11 mouse cellular contexts compared by ENCODE assay signal in the genomic region with DNA sequence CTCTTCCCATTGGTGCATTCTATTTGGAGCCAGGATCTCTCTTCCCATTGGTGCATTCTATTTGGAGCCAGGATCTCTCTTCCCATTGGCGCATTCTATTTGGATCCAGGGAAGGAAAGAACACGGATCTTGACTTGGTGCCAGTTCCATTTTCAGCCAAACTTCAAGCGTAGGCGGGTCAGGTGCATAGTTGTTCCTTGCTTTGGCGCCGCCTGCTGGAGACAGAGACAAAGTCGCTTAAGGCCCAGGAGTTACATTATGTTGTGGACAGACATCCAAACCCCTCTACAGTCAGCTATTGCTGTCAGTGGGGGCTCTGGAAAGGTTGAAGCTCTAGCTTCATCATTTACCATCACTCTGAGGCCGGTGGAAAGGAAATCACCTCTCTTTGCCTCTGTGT. TPM values are rescaled to one million over a fixed set of nuclear protein-coding genes. Genes with fewer than 3 reads are reported as not detected.
A peak's percentile ranks its signal among the peaks of the same experiment; 100 is the strongest.
DNase-seq lines count a peak whose midpoint lies in the region; ATAC-seq lines count a peak whose summit lies in the region.
"Had no signal": no experiment of that assay in that cellular context is flagged by ENCODE, and none has a peak within 500 bp of the region (broad histone marks: within the 10 kb centered on the region; RNA-seq: fewer than 3 reads in every experiment).

No protein-coding gene starts in this region.

- H3K27ac ChIP-seq in heart, embryonic 11.5 days (ENCODE audit: low read depth, low read length), result no peak overlapping the region
- no peak overlapping the region for H3K27ac ChIP-seq in hindbrain, embryonic 11.5 days (ENCODE audit: low read depth, low read length)
- H3K27ac ChIP-seq: embryonic facial prominence, embryonic 13.5 days; heart, embryonic 15.5 days had no signal

- no peak overlapping the region for H3K9ac ChIP-seq in heart, embryonic 11.5 days (ENCODE audit: low read depth, low read length)
- H3K9ac ChIP-seq in hindbrain, embryonic 11.5 days (ENCODE audit: low read depth, low read length), result no peak overlapping the region
- H3K9ac ChIP-seq: embryonic facial prominence, embryonic 13.5 days; heart, embryonic 15.5 days had no signal

- no peaks in the 10 kb centered on the region for H3K27me3 ChIP-seq in heart, embryonic 11.5 days (ENCODE audit: control insufficient read depth, insufficient read depth, low read length)
- H3K27me3 ChIP-seq in hindbrain, embryonic 11.5 days (ENCODE audit: control insufficient read depth, insufficient read depth, low read length), result no peaks in the 10 kb centered on the region

- 73% methylated on average over 8 of the region's 8 CpGs for WGBS in heart, embryonic 11.5 days (ENCODE audit: insufficient replicate concordance)
- WGBS in hindbrain, embryonic 11.5 days, result 78% methylated on average over 8 of the region's 8 CpGs

- no peak overlapping the region for H3K4me2 ChIP-seq in heart, embryonic 11.5 days
- H3K4me2 ChIP-seq in hindbrain, embryonic 11.5 days (replicated peaks; ENCODE audit: low read depth, low read length), result no peak overlapping the region
- H3K4me2 ChIP-seq: embryonic facial prominence, embryonic 13.5 days; heart, embryonic 15.5 days had no signal

- peaks cover 3% of the 10 kb centered on the region for H3K4me1 ChIP-seq in heart, embryonic 11.5 days (ENCODE audit: control insufficient read depth, insufficient read depth, low read length)
- H3K4me1 ChIP-seq in hindbrain, embryonic 11.5 days (replicated peaks; ENCODE audit: control insufficient read depth, insufficient read depth, low read length), result no peaks in the 10 kb centered on the region

- ATAC-seq in heart, embryonic 11.5 days (replicated peaks; ENCODE audit: insufficient number of reproducible peaks, low FRiP score, low TSS enrichment), result no peak
- ATAC-seq in megakaryocyte, adult 5-6 weeks (ENCODE audit: poor library complexity, severe bottlenecking), result peak; percentile 59
- no peak for ATAC-seq in hindbrain, embryonic 11.5 days (ENCODE audit: low FRiP score)

- no peak overlapping the region for H3K4me3 ChIP-seq in heart, embryonic 11.5 days (ENCODE audit: low read depth, low read length)
- no peak overlapping the region for H3K4me3 ChIP-seq in hindbrain, embryonic 11.5 days (ENCODE audit: low read depth, low read length)
- H3K4me3 ChIP-seq: embryonic facial prominence, embryonic 13.5 days; heart, embryonic 15.5 days had no signal

- no peaks in the 10 kb centered on the region for H3K9me3 ChIP-seq in heart, embryonic 11.5 days (replicated peaks; ENCODE audit: control insufficient read depth, low read length)
- H3K9me3 ChIP-seq in hindbrain, embryonic 11.5 days (ENCODE audit: control insufficient read depth, low read length), result no peaks in the 10 kb centered on the region
- H3K9me3 ChIP-seq: embryonic facial prominence, embryonic 13.5 days; heart, embryonic 15.5 days had no signal

- DNase-seq in heart, postnatal 4 days, result peak; percentile 52
- DNase-seq in B cell, adult 2 months, result peak; percentile 51
- DNase-seq in ZHBTc4 (ENCODE audit: low read depth, low spot score), result peak; percentile 87
- DNase-seq in urinary bladder, adult 2 months (ENCODE audit: low spot score), result no peak
- no peak for DNase-seq in cerebellum, postnatal 4 days (ENCODE audit: low spot score in 2 of 2)
- DNase-seq in hindbrain, embryonic 11.5 days (ENCODE audit: low spot score), result no peak

- H3K36me3 ChIP-seq in heart, embryonic 11.5 days (ENCODE audit: control insufficient read depth, insufficient read depth, low read length), result no peaks in the 10 kb centered on the region
- H3K36me3 ChIP-seq in hindbrain, embryonic 11.5 days (ENCODE audit: control insufficient read depth, insufficient read depth, low read length), result no peaks in the 10 kb centered on the region
- H3K36me3 ChIP-seq: embryonic facial prominence, embryonic 13.5 days; heart, embryonic 15.5 days had no signal

RNA-seq across cellular contexts. Expression of gene Srp9, which starts 18.8 kb away (rescaled TPM):
- total RNA-seq in heart, postnatal 4 days (2021), result 10 to 100 TPM; 48.7 to 50.8 TPM
- 122 and 124 TPM in 2 replicates for polyA plus RNA-seq in heart, embryonic 11.5 days (2014; fragmentation: Nextera tagmentation; extraction: Ambion mirVana)
- 143 and 149 TPM in 2 replicates for total RNA-seq in megakaryocyte, adult 5-6 weeks (2015)
- total RNA-seq in megakaryocyte, adult 5-6 weeks (2017), result 97.9 and 104 TPM in 2 replicates
- 78.6 and 81.2 TPM in 2 replicates for polyA plus RNA-seq in urinary bladder, adult 2 months (2012; rRNA removed)
- polyA plus RNA-seq in hindbrain, embryonic 11.5 days (2014; fragmentation: Nextera tagmentation; extraction: Ambion mirVana), result 179 and 180 TPM in 2 replicates

RNA-seq across cellular contexts. Expression of gene Vmn1r1, which starts 21.0 kb away (rescaled TPM):
- total RNA-seq in heart, postnatal 4 days (2021), result not detected
- polyA plus RNA-seq in heart, embryonic 11.5 days (2014; fragmentation: Nextera tagmentation; extraction: Ambion mirVana), result not detected in 2 replicates
- total RNA-seq in megakaryocyte, adult 5-6 weeks (2015), result not detected in 2 replicates
- not detected in 2 replicates for total RNA-seq in megakaryocyte, adult 5-6 weeks (2017)
- polyA plus RNA-seq in urinary bladder, adult 2 months (2012; rRNA removed), result not detected in 2 replicates
- polyA plus RNA-seq in hindbrain, embryonic 11.5 days (2014; fragmentation: Nextera tagmentation; extraction: Ambion mirVana), result not detected in 2 replicates
- total RNA-seq: left cerebral cortex, postnatal 10 days had no signal
- polyA plus RNA-seq: embryonic facial prominence, embryonic 13.5 days; heart, embryonic 15.5 days had no signal

Comparison
In these comparisons a context has a peak if more than half of its experiments do, and no peak if none do; other contexts are left out.
1. DNase-seq: peak in heart, postnatal 4 days (single experiment), B cell, adult 2 months (2 of 2) and ZHBTc4 (single experiment); none in urinary bladder, adult 2 months (single experiment), cerebellum, postnatal 4 days (0 of 2) and hindbrain, embryonic 11.5 days (single experiment).